Mouse (Mus musculus): ENCODE results near the gene Clybl. TPM values are rescaled to one million over a fixed set of nuclear protein-coding genes. Genes with fewer than 3 reads are reported as not detected.

Clybl gene
- polyA plus RNA-seq, 1 experiment = 5.4 TPM

GRCm38 (mm10) chr14:122386281-122387130, 205.0 kb downstream of the Clybl start:
- Histone ChIP-seq H3K4me1 (ENCODE audit: control insufficient read depth, insufficient read depth, low read length) (no peaks in the 10 kb centered on the region), H3K4me3 (replicated peaks; ENCODE audit: control insufficient read depth, low read depth, low read length) (no peak overlapping the region), H3K27ac (ENCODE audit: control insufficient read depth, insufficient read depth, low read depth, low read length, poor library complexity) (no peak overlapping the region)
- 84% methylated on average over 17 of the region's 17 CpGs for WGBS
- TF ChIP-seq POLR2A (IDR thresholded peaks at IDR 0.05; ENCODE audit: borderline replicate concordance, control insufficient read depth, low read depth, low read length) (no peak), CTCF (IDR thresholded peaks at IDR 0.05; ENCODE audit: control insufficient read depth, insufficient read depth, low read length) (no peak)

GRCm38 (mm10) chr14:122387781-122388180, 206.3 kb downstream of the Clybl start:
- TF ChIP-seq POLR2A (IDR thresholded peaks at IDR 0.05; ENCODE audit: borderline replicate concordance, control insufficient read depth, low read depth, low read length) = no peak
- TF ChIP-seq CTCF (IDR thresholded peaks at IDR 0.05; ENCODE audit: control insufficient read depth, insufficient read depth, low read length) = no peak
- no peak overlapping the region for H3K4me3 ChIP-seq (replicated peaks; ENCODE audit: control insufficient read depth, low read depth, low read length)
- no peak overlapping the region for H3K27ac ChIP-seq (ENCODE audit: control insufficient read depth, insufficient read depth, low read depth, low read length, poor library complexity)
- 86% methylated on average over 5 of the region's 5 CpGs for WGBS
- no peaks in the 10 kb centered on the region for H3K4me1 ChIP-seq (ENCODE audit: control insufficient read depth, insufficient read depth, low read length)

GRCm38 (mm10) chr14:122388431-122389031, 207.0 kb downstream of the Clybl start:
- no peak overlapping the region for H3K4me3 ChIP-seq (replicated peaks; ENCODE audit: control insufficient read depth, low read depth, low read length)
- 90% methylated on average over 19 of the region's 19 CpGs for WGBS
- TF ChIP-seq CTCF (IDR thresholded peaks at IDR 0.05; ENCODE audit: control insufficient read depth, insufficient read depth, low read length) (no peak), POLR2A (IDR thresholded peaks at IDR 0.05; ENCODE audit: borderline replicate concordance, control insufficient read depth, low read depth, low read length) (no peak)
- H3K27ac ChIP-seq (ENCODE audit: control insufficient read depth, insufficient read depth, low read depth, low read length, poor library complexity) = no peak overlapping the region
- no peaks in the 10 kb centered on the region for H3K4me1 ChIP-seq (ENCODE audit: control insufficient read depth, insufficient read depth, low read length)

GRCm38 (mm10) chr14:122389684-122390370, 208.3 kb downstream of the Clybl start:
- H3K4me1 ChIP-seq (ENCODE audit: control insufficient read depth, insufficient read depth, low read length) = no peaks in the 10 kb centered on the region
- no peak overlapping the region for H3K4me3 ChIP-seq (replicated peaks; ENCODE audit: control insufficient read depth, low read depth, low read length)
- no peak for TF ChIP-seq CTCF (IDR thresholded peaks at IDR 0.05; ENCODE audit: control insufficient read depth, insufficient read depth, low read length)
- no peak for TF ChIP-seq POLR2A (IDR thresholded peaks at IDR 0.05; ENCODE audit: borderline replicate concordance, control insufficient read depth, low read depth, low read length)
- WGBS = 82% methylated on average over 13 of the region's 13 CpGs
- H3K27ac ChIP-seq (ENCODE audit: control insufficient read depth, insufficient read depth, low read depth, low read length, poor library complexity) = no peak overlapping the region

GRCm38 (mm10) chr14:122390935-122391334, 209.4 kb downstream of the Clybl start:
- Histone ChIP-seq H3K4me1 (ENCODE audit: control insufficient read depth, insufficient read depth, low read length) (no peaks in the 10 kb centered on the region), H3K4me3 (replicated peaks; ENCODE audit: control insufficient read depth, low read depth, low read length) (no peak overlapping the region), H3K27ac (ENCODE audit: control insufficient read depth, insufficient read depth, low read depth, low read length, poor library complexity) (no peak overlapping the region)
- WGBS = 3% methylated on average over 4 of the region's 4 CpGs
- TF ChIP-seq POLR2A (IDR thresholded peaks at IDR 0.05; ENCODE audit: borderline replicate concordance, control insufficient read depth, low read depth, low read length) = no peak
- no peak for TF ChIP-seq CTCF (IDR thresholded peaks at IDR 0.05; ENCODE audit: control insufficient read depth, insufficient read depth, low read length)

GRCm38 (mm10) chr14:122393119-122393518, 211.6 kb downstream of the Clybl start:
- no peak overlapping the region for H3K4me3 ChIP-seq (replicated peaks; ENCODE audit: control insufficient read depth, low read depth, low read length)
- no peak overlapping the region for H3K27ac ChIP-seq (ENCODE audit: control insufficient read depth, insufficient read depth, low read depth, low read length, poor library complexity)
- no peaks in the 10 kb centered on the region for H3K4me1 ChIP-seq (ENCODE audit: control insufficient read depth, insufficient read depth, low read length)
- TF ChIP-seq POLR2A (IDR thresholded peaks at IDR 0.05; ENCODE audit: borderline replicate concordance, control insufficient read depth, low read depth, low read length) = no peak
- no peak for TF ChIP-seq CTCF (IDR thresholded peaks at IDR 0.05; ENCODE audit: control insufficient read depth, insufficient read depth, low read length)
- WGBS = 71% methylated on average over 1 of the region's 1 CpGs

- TF ChIP-seq POLR2A (IDR thresholded peaks at IDR 0.05; ENCODE audit: borderline replicate concordance, control insufficient read depth, low read depth, low read length) = no peak
- no peak for TF ChIP-seq CTCF (IDR thresholded peaks at IDR 0.05; ENCODE audit: control insufficient read depth, insufficient read depth, low read length)
- 71% methylated on average over 4 of the region's 4 CpGs for WGBS
- no peak overlapping the region for H3K27ac ChIP-seq (ENCODE audit: control insufficient read depth, insufficient read depth, low read depth, low read length, poor library complexity)
- H3K4me3 ChIP-seq (replicated peaks; ENCODE audit: control insufficient read depth, low read depth, low read length) = no peak overlapping the region
- no peaks in the 10 kb centered on the region for H3K4me1 ChIP-seq (ENCODE audit: control insufficient read depth, insufficient read depth, low read length)
Observed at GRCm38 (mm10) chr14:122398676-122399075, 217.2 kb downstream of the Clybl start.

- H3K4me1 ChIP-seq (ENCODE audit: control insufficient read depth, insufficient read depth, low read length) = no peaks in the 10 kb centered on the region
- H3K4me3 ChIP-seq (replicated peaks; ENCODE audit: control insufficient read depth, low read depth, low read length) = no peak overlapping the region
- no peak overlapping the region for H3K27ac ChIP-seq (ENCODE audit: control insufficient read depth, insufficient read depth, low read depth, low read length, poor library complexity)
- WGBS = 84% methylated on average over 5 of the region's 5 CpGs
- TF ChIP-seq CTCF (IDR thresholded peaks at IDR 0.05; ENCODE audit: control insufficient read depth, insufficient read depth, low read length) = no peak
- no peak for TF ChIP-seq POLR2A (IDR thresholded peaks at IDR 0.05; ENCODE audit: borderline replicate concordance, control insufficient read depth, low read depth, low read length)
Observed at GRCm38 (mm10) chr14:122399906-122400305, 218.4 kb downstream of the Clybl start.
